Mouse (Mus musculus) ES-Bruce4 (cell line): ENCODE results near the gene Jam2. TPM values are rescaled to one million over a fixed set of nuclear protein-coding genes. Genes with fewer than 3 reads are reported as not detected.

Experiments
- H3K27ac ChIP-seq: 2 replicates; pipeline ENCODE4 v1.5.1; 2012; ENCODE audit warnings: low read length, inconsistent platforms; ENCODE audit not compliant: insufficient read depth
- H3K27me3 ChIP-seq: 2 replicates; pipeline ENCODE4 v1.6.1; 2012; ENCODE audit warnings: mild to moderate bottlenecking, low read length, inconsistent platforms; ENCODE audit not compliant: control insufficient read depth, poor library complexity, insufficient read depth, severe bottlenecking
- H3K36me3 ChIP-seq: 2 replicates; pipeline ENCODE4 v1.6.1; 2012; ENCODE audit warnings: inconsistent platforms, mild to moderate bottlenecking, low read length, moderate library complexity; ENCODE audit not compliant: control insufficient read depth, poor library complexity, insufficient read depth, severe bottlenecking
- H3K4me1 ChIP-seq: one replicate; pipeline ENCODE4 v1.8.1; 2011; ENCODE audit warnings: low read length; ENCODE audit not compliant: control insufficient read depth, insufficient read depth
- H3K4me3 ChIP-seq: 2 replicates; pipeline ENCODE4 v1.5.1; 2011; ENCODE audit warnings: low read depth, mild to moderate bottlenecking, low read length
- H3K9ac ChIP-seq: 2 replicates; pipeline ENCODE4 v1.6.1; 2012; ENCODE audit warnings: low read depth, mild to moderate bottlenecking, inconsistent platforms; ENCODE audit not compliant: poor library complexity, severe bottlenecking
- H3K9me3 ChIP-seq: replicated peaks from 2 replicates; pipeline ENCODE4 v1.6.1; 2012; ENCODE audit warnings: mild to moderate bottlenecking, low read length, inconsistent platforms; ENCODE audit not compliant: control insufficient read depth, poor library complexity, insufficient read depth, severe bottlenecking
- CTCF ChIP-seq: IDR thresholded peaks from one replicate; pipeline ENCODE4 v1.8.1; 2011; ENCODE audit warnings: low read depth, low read length
- EP300 ChIP-seq: IDR thresholded peaks from 2 replicates; pipeline ENCODE4 v1.6.1; 2011; ENCODE audit warnings: low read depth, low read length; ENCODE audit not compliant: insufficient read depth
- POLR2A ChIP-seq: IDR thresholded peaks from one replicate; pipeline ENCODE4 v1.8.1; 2011; ENCODE audit warnings: low read length; ENCODE audit not compliant: insufficient read depth
- polyA plus RNA-seq: library from polyadenylated mRNA; stranded (reverse); fragments of >200 nt; gene quantifications from 2 replicates; pipeline ENCODE4 v1.2.4, GENCODE M21; 2011; ENCODE audit warnings: low read depth; ENCODE audit not compliant: missing spikeins, insufficient read depth, insufficient read length

Jam2 gene
- polyA plus RNA-seq, 1 experiment = 43.5 TPM

DNA sequence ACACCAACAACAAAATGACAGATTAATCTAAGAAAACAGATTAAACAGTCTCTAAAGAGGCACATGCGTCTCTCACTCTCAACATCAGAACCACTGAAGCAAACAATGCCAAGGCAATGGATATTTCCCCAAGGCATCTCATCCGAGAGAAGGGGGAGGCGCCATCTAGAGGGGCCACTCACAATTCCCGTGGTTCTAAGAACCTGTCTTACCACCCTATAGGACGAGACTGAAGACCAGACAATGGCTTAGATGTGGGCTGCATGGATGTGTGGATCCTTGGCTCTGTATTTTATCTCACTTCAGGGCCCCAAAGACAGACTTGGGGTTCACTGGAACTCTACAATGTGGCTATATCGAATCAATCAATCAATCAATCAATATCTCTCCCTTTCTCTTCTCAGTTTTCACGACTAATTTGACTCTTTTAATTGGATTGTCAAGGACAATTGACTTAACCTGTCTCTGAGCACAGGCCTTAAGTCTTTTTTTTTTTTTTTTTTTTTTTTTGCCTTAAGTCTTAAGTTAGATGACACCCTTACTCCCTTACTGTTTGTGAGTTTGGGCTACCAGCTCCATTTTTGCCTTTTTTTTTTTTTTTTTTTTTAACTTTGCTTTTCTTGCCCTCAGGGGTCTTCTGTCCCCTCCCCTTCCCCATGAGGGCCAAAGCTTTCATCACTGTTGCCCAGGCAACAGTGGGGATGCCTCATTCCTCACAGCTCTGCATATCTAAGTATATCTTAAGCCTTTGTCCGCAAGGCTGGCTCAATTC is 1.2 kb upstream of the Jam2 start:
- Histone ChIP-seq H3K27ac (peak overlapping the region; percentile 90), H3K9ac (no peak overlapping the region), H3K36me3 (peaks cover 3% of the 10 kb centered on the region), H3K9me3 (no peaks in the 10 kb centered on the region), H3K4me3 (no peak overlapping the region), H3K4me1 (peaks cover 5% of the 10 kb centered on the region), H3K27me3 (no peaks in the 10 kb centered on the region)
- TF ChIP-seq CTCF = peak; percentile 37
- TF ChIP-seq POLR2A = no peak
- no peak for TF ChIP-seq EP300

DNA sequence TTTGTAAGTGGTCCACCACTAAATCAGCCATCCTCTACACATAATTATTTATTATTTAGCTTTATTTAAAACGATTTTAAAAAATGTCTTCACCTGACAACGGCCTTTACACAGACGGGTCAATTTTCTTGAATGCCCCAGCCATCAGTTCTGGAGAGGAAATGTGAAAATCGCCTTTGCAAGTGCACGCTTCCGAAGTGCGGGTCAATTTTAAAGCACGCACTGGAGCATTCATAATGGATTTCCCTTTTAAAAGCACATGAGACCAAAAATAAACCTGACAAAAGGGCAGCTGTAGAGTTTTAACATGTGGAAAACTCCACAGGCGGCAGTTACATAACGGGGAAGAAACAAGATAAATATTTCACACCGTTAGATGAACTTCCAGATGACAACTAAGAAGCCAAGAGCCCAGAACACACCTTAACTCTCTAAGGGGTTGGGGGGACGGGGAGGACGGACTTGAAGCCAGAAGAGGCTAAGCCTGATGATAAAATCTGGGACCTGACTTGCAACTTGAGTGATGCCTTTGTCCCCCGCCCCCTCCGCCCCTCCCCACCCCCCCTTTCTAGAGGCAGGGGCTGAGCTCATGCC is 558 bp upstream of the Jam2 start:
- peak overlapping the region; percentile 75; the same call in 1 of the 2 replicates for H3K4me3 ChIP-seq
- peaks cover 3% of the 10 kb centered on the region for H3K4me1 ChIP-seq
- TF ChIP-seq EP300 (no peak), CTCF (no peak), POLR2A (no peak)
- no peaks in the 10 kb centered on the region for H3K9me3 ChIP-seq
- H3K27me3 ChIP-seq = no peaks in the 10 kb centered on the region
- H3K9ac ChIP-seq = peak overlapping the region; percentile 83
- H3K27ac ChIP-seq = peak overlapping the region; percentile 74
- H3K36me3 ChIP-seq = peaks cover 8% of the 10 kb centered on the region

DNA sequence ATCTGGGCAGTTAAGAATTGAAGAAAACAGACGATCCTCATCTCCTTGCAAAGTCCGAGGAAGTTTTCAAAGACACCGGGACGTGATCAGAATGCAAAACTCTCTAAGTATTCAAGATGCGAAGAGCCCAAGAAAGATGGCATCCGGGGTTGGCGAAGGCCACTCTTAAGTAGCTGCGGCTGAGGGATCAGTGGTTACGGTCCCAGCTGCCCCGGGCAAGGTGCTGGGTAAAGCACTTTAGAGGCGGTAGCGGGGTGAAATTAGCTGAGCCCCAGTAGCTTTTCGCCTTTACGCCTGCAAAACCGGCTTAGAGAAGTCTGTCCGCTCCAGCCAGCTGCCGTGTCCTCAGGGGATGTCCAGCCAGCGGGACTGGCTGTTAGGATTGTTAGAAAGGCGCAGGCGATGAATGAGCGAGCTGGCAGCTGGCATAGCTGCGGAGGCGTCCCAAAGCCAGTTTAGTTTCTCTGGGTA is 873 bp downstream of the Jam2 start:
- H3K27me3 ChIP-seq = no peaks in the 10 kb centered on the region
- peak overlapping the region; percentile 75 for H3K4me3 ChIP-seq
- peak overlapping the region; percentile 83 for H3K9ac ChIP-seq
- H3K27ac ChIP-seq = peak overlapping the region; percentile 40
- peaks cover 10% of the 10 kb centered on the region for H3K36me3 ChIP-seq
- TF ChIP-seq CTCF = no peak
- no peak for TF ChIP-seq POLR2A
- no peak for TF ChIP-seq EP300
- H3K9me3 ChIP-seq = no peaks in the 10 kb centered on the region
- peaks cover 4% of the 10 kb centered on the region for H3K4me1 ChIP-seq

DNA sequence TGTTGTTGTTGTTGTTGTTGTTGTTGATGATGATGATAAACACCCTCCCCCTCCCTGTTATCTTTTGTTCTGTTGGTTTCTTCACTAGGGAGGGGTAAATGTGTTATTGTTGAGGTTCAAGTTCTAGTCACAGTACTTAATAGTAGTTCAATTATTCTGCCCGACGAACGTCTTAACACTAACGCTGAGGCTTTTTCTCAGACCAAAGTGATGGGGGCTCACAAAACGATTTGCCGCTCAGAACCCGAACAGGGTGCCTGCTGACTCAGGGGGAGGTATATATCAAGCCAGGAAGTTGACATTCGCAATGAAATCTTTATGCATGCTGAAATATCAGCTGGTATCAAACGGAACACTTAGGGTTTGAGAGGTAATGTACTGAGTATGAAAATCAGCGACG is 1.4 kb downstream of the Jam2 start:
- Histone ChIP-seq H3K27me3 (no peaks in the 10 kb centered on the region), H3K4me1 (peaks cover 4% of the 10 kb centered on the region), H3K4me3 (peak overlapping the region; percentile 67), H3K36me3 (peaks cover 10% of the 10 kb centered on the region), H3K9me3 (no peaks in the 10 kb centered on the region), H3K27ac (0 out of 2 replicates have a peak overlapping the region, but pooled peaks have one; percentile 39), H3K9ac (peak overlapping the region; percentile 83)
- TF ChIP-seq CTCF (no peak), POLR2A (no peak), EP300 (no peak)

DNA sequence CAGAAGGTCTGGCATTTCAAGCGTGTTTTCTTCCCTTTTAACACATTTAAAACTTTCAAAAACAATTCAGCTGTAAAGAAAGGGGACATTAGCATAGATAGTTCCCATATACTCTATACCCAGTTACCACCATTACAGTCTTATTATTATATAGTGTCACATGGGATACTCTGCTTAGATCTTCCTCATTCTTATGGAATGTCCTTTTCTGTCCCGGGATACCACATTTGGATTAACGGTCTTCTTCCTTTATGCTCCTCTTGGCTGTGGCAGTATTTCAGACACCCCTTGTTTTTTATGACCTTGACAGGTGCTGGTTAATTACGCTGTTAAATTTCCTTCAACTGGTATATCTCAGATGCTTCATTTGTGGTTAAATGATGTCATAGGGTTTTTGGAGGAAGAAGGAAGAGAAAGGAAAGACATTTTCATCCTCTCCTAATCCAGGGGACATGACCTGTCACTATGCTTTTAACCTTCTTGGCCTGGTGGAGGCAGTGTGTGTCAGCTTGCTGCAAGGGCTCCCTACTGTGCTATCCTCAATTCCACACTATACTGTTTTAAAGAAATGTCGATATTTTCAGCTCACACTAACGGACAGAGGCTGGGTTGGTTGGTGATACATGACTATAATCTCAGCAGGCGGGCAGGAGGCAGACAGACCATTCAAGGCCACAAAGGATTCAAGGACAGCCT is 2.3 kb downstream of the Jam2 start:
- Histone ChIP-seq H3K27ac (peak overlapping the region; percentile 47), H3K4me3 (peak overlapping the region; percentile 50), H3K36me3 (peaks cover 16% of the 10 kb centered on the region), H3K4me1 (peaks cover 4% of the 10 kb centered on the region), H3K27me3 (no peaks in the 10 kb centered on the region), H3K9ac (peak overlapping the region; percentile 83), H3K9me3 (no peaks in the 10 kb centered on the region)
- TF ChIP-seq EP300 (0 out of 2 replicates have a peak, but pooled peaks have one; percentile 35), POLR2A (no peak), CTCF (peak; percentile 65)
